Mouse (Mus musculus) erythroid progenitor cell, adult 5-6 weeks (primary cell): ENCODE measurements around the gene Gm21319. TPM values are rescaled to one million over a fixed set of nuclear protein-coding genes. Genes with fewer than 3 reads are reported as not detected.
"Not testable (repeated sequence)": the region's sequence is repeated elsewhere in the genome, so short reads cannot be mapped to it uniquely, and the experiment has no call there.

Experiments used
- ATAC-seq: replicated peaks from 2 replicates; pipeline ENCODE4 v1.8.0; 2016; ENCODE audit warnings: moderate number of reproducible peaks, mild to moderate bottlenecking, moderate TSS enrichment, inconsistent platforms; ENCODE audit not compliant: poor library complexity, low FRiP score, severe bottlenecking
- total RNA-seq, 2 experiments: library from RNA; stranded (forward) in 1 of 2; stranded (reverse) in 1 of 2; fragments of 150-400 nt in 1 of 2; fragments of 186-747, 209-891 nt in 1 of 2; gene quantifications; 2 replicates each; pipeline versions ENCODE4 v1.2.3 to v1.2.4; 2015 to 2017; ENCODE audit warnings: low replicate concordance in 2 of 2

Gene Gm21319
- total RNA-seq (2015; ENCODE audit: low replicate concordance) = not detected in 2 replicates
- total RNA-seq (2017; ENCODE audit: low replicate concordance) = not detected in 2 replicates

DNA sequence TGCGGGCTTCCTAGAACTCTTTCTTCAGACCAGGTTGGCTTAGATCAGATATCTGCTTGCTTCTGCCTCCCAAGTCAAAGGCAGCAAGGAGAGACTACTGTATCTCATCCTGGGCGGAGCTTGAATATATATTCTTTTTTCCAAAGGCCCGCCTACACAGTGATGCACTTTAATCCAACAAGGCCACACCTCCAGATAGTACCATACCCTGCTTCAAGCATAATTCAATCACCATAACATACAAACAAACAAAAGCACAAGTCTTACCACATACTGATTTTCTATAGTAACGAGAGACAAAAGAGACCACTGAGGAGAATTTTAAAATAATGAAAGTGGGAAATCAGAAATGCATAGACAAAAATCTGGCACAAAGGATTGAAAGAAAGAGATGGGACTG, at the start of gene Gm21319:
Gene Gm21319, minus strand, starts transcription at position 101 of the 400 bp plus-strand sequence.
- ATAC-seq = not testable (repeated sequence)

DNA sequence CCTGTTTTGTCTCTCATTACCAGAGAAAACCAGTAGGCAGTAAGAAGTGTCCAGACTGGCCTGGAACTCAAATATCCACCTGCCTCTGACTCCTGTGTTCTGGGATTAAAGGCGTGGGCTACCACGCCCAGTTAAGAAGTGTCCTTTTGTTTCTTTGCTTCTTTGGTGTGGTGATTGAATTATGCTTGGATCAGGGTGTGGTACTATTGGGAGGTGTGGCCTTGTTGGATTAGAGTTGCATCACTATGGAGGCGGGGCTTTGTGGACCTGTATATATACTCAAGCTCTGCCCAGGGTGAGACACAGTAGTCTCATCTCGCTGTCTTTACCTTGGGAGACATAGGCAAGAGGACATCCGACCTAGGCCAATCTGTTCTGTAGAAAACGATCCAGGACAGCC, 40.7 kb upstream of the Gm21319 start, which contains the start of gene BB287469:
Gene BB287469, plus strand, starts transcription at position 301 of the 400 bp plus-strand sequence.
- ATAC-seq = not testable (repeated sequence)

DNA sequence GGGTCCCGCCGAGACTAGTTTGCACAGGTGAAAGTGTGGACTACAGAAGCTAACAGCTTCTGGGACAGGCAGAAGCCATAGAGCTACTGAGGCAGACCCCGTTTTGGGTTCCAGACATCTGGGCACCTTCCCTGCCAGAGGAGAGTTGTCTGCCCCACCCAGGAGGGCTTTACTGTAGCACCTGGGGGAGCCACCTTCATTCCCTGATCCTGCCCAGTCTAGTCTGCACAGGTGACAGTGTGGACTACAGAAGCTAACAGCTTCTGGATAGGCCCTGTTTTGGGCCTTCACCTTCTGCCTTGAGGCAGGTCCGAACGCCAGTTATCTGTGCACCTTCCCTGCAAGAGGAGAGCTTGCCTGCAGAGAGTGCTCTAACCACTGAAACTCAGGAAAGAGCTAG, 22.4 kb upstream of the Gm21319 start:
- not testable (repeated sequence) for ATAC-seq

DNA sequence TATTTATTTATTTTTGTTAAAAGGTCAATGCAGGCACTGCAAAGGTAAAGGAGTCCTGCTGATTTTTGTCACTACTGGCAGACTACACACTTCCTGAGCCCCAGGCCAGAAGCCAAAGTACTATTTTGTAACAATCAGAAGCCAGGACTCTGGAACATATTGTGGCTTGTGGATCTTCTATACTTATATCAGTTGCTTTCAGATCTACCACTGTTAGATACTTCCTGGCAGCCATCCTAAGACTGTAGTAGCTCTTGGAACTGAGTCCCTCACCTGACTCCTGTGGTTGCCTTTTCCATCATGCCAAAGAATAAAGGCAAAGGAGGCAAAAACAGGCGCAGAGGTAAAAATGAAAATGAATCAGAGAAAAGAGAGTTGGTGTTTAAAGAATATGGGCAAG, 19.7 kb upstream of the Gm21319 start, which contains the start of gene Gm21936:
Gene Gm21936, plus strand, starts transcription at position 301 of the 400 bp plus-strand sequence.
- ATAC-seq = not testable (repeated sequence)

Other genes starting within 250 kb of the Gm21319 start
- not detected in 2 replicates for gene Oog1, start 173.1 kb downstream of the Gm21319 start, total RNA-seq (2015; ENCODE audit: low replicate concordance)
- gene Oog1, start 173.1 kb downstream of the Gm21319 start, total RNA-seq (2017; ENCODE audit: low replicate concordance) = not detected in 2 replicates
- gene Gm4027, start 156.9 kb downstream of the Gm21319 start, total RNA-seq (2015; ENCODE audit: low replicate concordance) = not detected in 2 replicates
- not detected in 2 replicates for gene Gm4027, start 156.9 kb downstream of the Gm21319 start, total RNA-seq (2017; ENCODE audit: low replicate concordance)
- gene Gm16381, start 131.1 kb downstream of the Gm21319 start, total RNA-seq (2015; ENCODE audit: low replicate concordance) = not detected in 2 replicates
- not detected in 2 replicates for gene Gm16381, start 131.1 kb downstream of the Gm21319 start, total RNA-seq (2017; ENCODE audit: low replicate concordance)
- gene Gm21936, start 19.8 kb upstream of the Gm21319 start, total RNA-seq (2015; ENCODE audit: low replicate concordance) = not detected in 2 replicates
- not detected in 2 replicates for gene Gm21936, start 19.8 kb upstream of the Gm21319 start, total RNA-seq (2017; ENCODE audit: low replicate concordance)
- not detected in 2 replicates for gene BB287469, start 40.8 kb upstream of the Gm21319 start, total RNA-seq (2015; ENCODE audit: low replicate concordance)
- not detected in 2 replicates for gene BB287469, start 40.8 kb upstream of the Gm21319 start, total RNA-seq (2017; ENCODE audit: low replicate concordance)
- gene Gm2001, start 66.6 kb upstream of the Gm21319 start, total RNA-seq (2015; ENCODE audit: low replicate concordance) = not detected in 2 replicates
- gene Gm2001, start 66.6 kb upstream of the Gm21319 start, total RNA-seq (2017; ENCODE audit: low replicate concordance) = not detected in 2 replicates
- gene Gm2016, start 98.3 kb upstream of the Gm21319 start, total RNA-seq (2015; ENCODE audit: low replicate concordance) = not detected in 2 replicates
- not detected in 2 replicates for gene Gm2016, start 98.3 kb upstream of the Gm21319 start, total RNA-seq (2017; ENCODE audit: low replicate concordance)
- gene Gm2022, start 119.6 kb upstream of the Gm21319 start, total RNA-seq (2015; ENCODE audit: low replicate concordance) = not detected in 2 replicates
- gene Gm2022, start 119.6 kb upstream of the Gm21319 start, total RNA-seq (2017; ENCODE audit: low replicate concordance) = not detected in 2 replicates
- not detected in 2 replicates for gene Gm2035, start 144.1 kb upstream of the Gm21319 start, total RNA-seq (2015; ENCODE audit: low replicate concordance)
- gene Gm2035, start 144.1 kb upstream of the Gm21319 start, total RNA-seq (2017; ENCODE audit: low replicate concordance) = not detected in 2 replicates
- gene Gm2042, start 178.3 kb upstream of the Gm21319 start, total RNA-seq (2015; ENCODE audit: low replicate concordance) = not detected in 2 replicates
- gene Gm2042, start 178.3 kb upstream of the Gm21319 start, total RNA-seq (2017; ENCODE audit: low replicate concordance) = not detected in 2 replicates
- not detected in 2 replicates for gene Gm2075, start 236.1 kb upstream of the Gm21319 start, total RNA-seq (2015; ENCODE audit: low replicate concordance)
- not detected in 2 replicates for gene Gm2075, start 236.1 kb upstream of the Gm21319 start, total RNA-seq (2017; ENCODE audit: low replicate concordance)
- gene Gm6803, start 243.0 kb upstream of the Gm21319 start, total RNA-seq (2015; ENCODE audit: low replicate concordance) = not detected in 2 replicates
- gene Gm6803, start 243.0 kb upstream of the Gm21319 start, total RNA-seq (2017; ENCODE audit: low replicate concordance) = 6.2 TPM in 1 of 2 replicates, not detected in the other